ENCODE assay signal across 8 mouse cellular contexts in the genomic region with DNA sequence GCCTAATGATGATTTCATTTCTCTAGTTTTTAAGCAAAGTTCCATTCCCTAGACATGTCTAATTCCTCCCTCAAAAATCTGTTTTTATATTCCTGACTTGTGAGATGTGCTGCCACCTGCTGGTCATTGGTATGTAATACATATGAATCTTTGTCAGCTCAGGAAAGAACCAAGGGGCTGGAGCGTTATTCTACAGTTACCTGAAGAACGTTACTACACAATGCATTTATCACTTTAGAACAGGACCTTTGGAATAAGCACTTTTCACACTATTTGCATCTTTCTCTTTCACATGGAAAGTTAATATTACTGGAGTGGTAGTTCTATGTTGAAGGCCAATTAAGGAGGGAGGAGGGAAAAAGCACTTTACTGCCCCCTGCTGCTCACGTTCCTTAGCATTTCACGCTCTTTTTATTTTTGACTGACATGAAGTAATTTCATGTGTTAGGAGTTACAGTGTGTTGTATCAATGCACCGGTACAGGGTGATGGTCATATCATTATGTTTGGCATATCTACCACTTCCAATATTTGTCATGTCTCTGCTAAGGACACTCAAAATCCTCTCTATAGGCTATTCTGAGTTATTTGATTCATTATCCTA. TPM values are rescaled to one million over a fixed set of nuclear protein-coding genes. Genes with fewer than 3 reads are reported as not detected.
DNase-seq lines count a peak whose midpoint lies in the region; ATAC-seq and TF ChIP-seq lines count a peak whose summit lies in the region.

No protein-coding gene starts in this region.

- peak; percentile 85 for TF ChIP-seq CTCF in kidney, postnatal 0 days (IDR thresholded peaks at IDR 0.05; ENCODE audit: low read depth)

- peaks cover 6% of the 10 kb centered on the region; the same call in 1 of the 2 replicates for H3K4me1 ChIP-seq in embryonic facial prominence, embryonic 13.5 days
- peaks cover 4% of the 10 kb centered on the region for H3K4me1 ChIP-seq in heart, embryonic 15.5 days (replicated peaks)
- H3K4me1 ChIP-seq in kidney, postnatal 0 days (replicated peaks; ENCODE audit: insufficient read depth, low read length): 0 out of 2 replicates have a peak, but pooled peaks cover 4% of the 10 kb centered on the region
- H3K4me1 ChIP-seq in liver, embryonic 12.5 days: peaks cover 11% of the 10 kb centered on the region

- peak; percentile 88 for DNase-seq in CD4-positive, CD25-positive, alpha-beta regulatory T cell, adult 2 months (ENCODE audit: low read depth, low spot score)
- peak; percentile 56 to 61 for DNase-seq in adrenal gland, adult 18-20 months (ENCODE audit: low spot score in 2 of 2)
- peak; percentile 88 for DNase-seq in kidney, postnatal 0 days (ENCODE audit: low spot score)
- peak; percentile 89 for DNase-seq in naive thymus-derived CD4-positive, alpha-beta T cell, adult 2 months (ENCODE audit: low read depth)
- DNase-seq in testis, postnatal 14 days (ENCODE audit: low spot score): peak; percentile 46

- no peak overlapping the region for H3K9ac ChIP-seq in embryonic facial prominence, embryonic 13.5 days
- no peak overlapping the region for H3K9ac ChIP-seq in heart, embryonic 15.5 days
- no peak overlapping the region for H3K9ac ChIP-seq in kidney, postnatal 0 days (ENCODE audit: low read depth, low read length)
- no peak overlapping the region for H3K9ac ChIP-seq in liver, embryonic 12.5 days

- no peaks in the 10 kb centered on the region for H3K9me3 ChIP-seq in embryonic facial prominence, embryonic 13.5 days
- H3K9me3 ChIP-seq in heart, embryonic 15.5 days (replicated peaks): no peaks in the 10 kb centered on the region
- no peaks in the 10 kb centered on the region for H3K9me3 ChIP-seq in kidney, postnatal 0 days (replicated peaks; ENCODE audit: low read length)
- no peaks in the 10 kb centered on the region for H3K9me3 ChIP-seq in liver, embryonic 12.5 days (replicated peaks)

- H3K4me3 ChIP-seq in embryonic facial prominence, embryonic 13.5 days: no peak overlapping the region
- peak overlapping the region; percentile 24; the same call in 1 of the 2 replicates for H3K4me3 ChIP-seq in heart, embryonic 15.5 days
- H3K4me3 ChIP-seq in kidney, postnatal 0 days (replicated peaks; ENCODE audit: low read depth, low read length): no peak overlapping the region
- no peak overlapping the region for H3K4me3 ChIP-seq in liver, embryonic 12.5 days

- no peak overlapping the region for H3K27ac ChIP-seq in embryonic facial prominence, embryonic 13.5 days
- no peak overlapping the region for H3K27ac ChIP-seq in heart, embryonic 15.5 days
- no peak overlapping the region for H3K27ac ChIP-seq in kidney, postnatal 0 days
- H3K27ac ChIP-seq in liver, embryonic 12.5 days: no peak overlapping the region

- no peak for ATAC-seq in embryonic facial prominence, embryonic 13.5 days (ENCODE audit: insufficient number of reproducible peaks, insufficient read depth, low FRiP score, low TSS enrichment, low read depth)
- ATAC-seq in heart, embryonic 15.5 days (replicated peaks; ENCODE audit: insufficient number of reproducible peaks, insufficient read depth, low FRiP score, low read depth): no peak
- peak; percentile 25; the same call in 1 of the 2 replicates for ATAC-seq in kidney, postnatal 0 days (replicated peaks; ENCODE audit: low FRiP score, low read depth)
- no peak for ATAC-seq in liver, embryonic 12.5 days

- 0 out of 2 replicates have a peak, but pooled peaks cover 3% of the 10 kb centered on the region for H3K27me3 ChIP-seq in embryonic facial prominence, embryonic 13.5 days
- no peaks in the 10 kb centered on the region for H3K27me3 ChIP-seq in heart, embryonic 15.5 days
- H3K27me3 ChIP-seq in kidney, postnatal 0 days (ENCODE audit: insufficient read depth, low read length): no peaks in the 10 kb centered on the region
- no peaks in the 10 kb centered on the region for H3K27me3 ChIP-seq in liver, embryonic 12.5 days (replicated peaks)

- H3K36me3 ChIP-seq in embryonic facial prominence, embryonic 13.5 days: no peaks in the 10 kb centered on the region
- H3K36me3 ChIP-seq in heart, embryonic 15.5 days: no peaks in the 10 kb centered on the region
- no peaks in the 10 kb centered on the region for H3K36me3 ChIP-seq in kidney, postnatal 0 days (ENCODE audit: insufficient read depth, low read length)
- no peaks in the 10 kb centered on the region for H3K36me3 ChIP-seq in liver, embryonic 12.5 days

- 6% methylated on average over 5 of the region's 5 CpGs for WGBS in embryonic facial prominence, embryonic 13.5 days
- whole genome bisulfite sequencing in heart, embryonic 15.5 days: 2% methylated on average over 5 of the region's 5 CpGs
- WGBS in kidney, postnatal 0 days: 3% methylated on average over 5 of the region's 5 CpGs
- 3% methylated on average over 5 of the region's 5 CpGs for WGBS in liver, embryonic 12.5 days (ENCODE audit: insufficient replicate concordance)

- H3K4me2 ChIP-seq in embryonic facial prominence, embryonic 13.5 days: peak overlapping the region; percentile 40
- peak overlapping the region; percentile 51 for H3K4me2 ChIP-seq in heart, embryonic 15.5 days
- no peak overlapping the region for H3K4me2 ChIP-seq in kidney, postnatal 0 days (ENCODE audit: low read length)
- peak overlapping the region; percentile 41 for H3K4me2 ChIP-seq in liver, embryonic 12.5 days

RNA-seq across cellular contexts. Expression of gene Mtap, which starts 7.5 kb away (rescaled TPM):
- 10 to 100 TPM; 26.4 to 44.8 TPM for total RNA-seq in adrenal gland, adult 18-20 months (2021)
- 91.0 and 95.2 TPM in 2 replicates for polyA plus RNA-seq in embryonic facial prominence, embryonic 13.5 days (2015; fragmentation: Nextera tagmentation; extraction: Ambion mirVana)
- 51.9 and 53.4 TPM in 2 replicates for polyA plus RNA-seq in heart, embryonic 15.5 days (2015; fragmentation: Nextera tagmentation; extraction: Ambion mirVana)
- polyA plus RNA-seq in kidney, postnatal 0 days (2015; fragmentation: Nextera tagmentation; extraction: Ambion mirVana): 49.1 and 57.6 TPM in 2 replicates
- polyA plus RNA-seq in liver, embryonic 12.5 days (2016; fragmentation: Nextera tagmentation; extraction: Ambion mirVana): 45.7 and 51.2 TPM in 2 replicates
